Mouse (Mus musculus) liver, embryonic 12.5 days (tissue): ENCODE measurements around the gene Iqca. TPM values are rescaled to one million over a fixed set of nuclear protein-coding genes. Genes with fewer than 3 reads are reported as not detected.

ENCODE experiments used
- ATAC-seq: fragments of 200-750 bp; cut with Nextera tagmentation; 2 replicates; pipeline ENCODE4 v1.8.0; 2017; ENCODE audit warnings: moderate number of reproducible peaks, mild to moderate bottlenecking, moderate library complexity
- H3K27ac ChIP-seq: fragments of 300-500 bp; sonication (generic); 2 replicates; pipeline ENCODE4 v1.5.1; 2016; ENCODE audit warnings: mild to moderate bottlenecking
- H3K27me3 ChIP-seq: fragments of 300-500 bp; sonication (generic); replicated peaks from 2 replicates; pipeline ENCODE4 v1.6.1; 2016; ENCODE audit warnings: mild to moderate bottlenecking, moderate library complexity
- H3K36me3 ChIP-seq: fragments of 300-500 bp; sonication (generic); 2 replicates; pipeline ENCODE4 v1.6.1; 2016; ENCODE audit warnings: mild to moderate bottlenecking, moderate library complexity
- H3K4me1 ChIP-seq: fragments of 300-500 bp; sonication (generic); 2 replicates; pipeline ENCODE4 v1.6.1; 2016
- H3K4me2 ChIP-seq: fragments of 300-500 bp; sonication (generic); 2 replicates; pipeline ENCODE4 v1.6.1; 2016; ENCODE audit warnings: mild to moderate bottlenecking, moderate library complexity
- H3K4me3 ChIP-seq: fragments of 300-500 bp; sonication (generic); 2 replicates; pipeline ENCODE4 v1.5.1; 2016; ENCODE audit warnings: mild to moderate bottlenecking, moderate library complexity
- H3K9ac ChIP-seq: fragments of 300-500 bp; sonication (generic); 2 replicates; pipeline ENCODE4 v1.6.1; 2016; ENCODE audit warnings: mild to moderate bottlenecking, moderate library complexity
- H3K9me3 ChIP-seq: fragments of 300-500 bp; sonication (generic); replicated peaks from 2 replicates; pipeline ENCODE4 v1.6.1; 2016; ENCODE audit warnings: mild to moderate bottlenecking, moderate library complexity
- WGBS: fragments of 180-500 bp; shearing (Covaris S2); methylation state at CpG from one replicate; pipeline ENCODE4 v1.1.7; 2016; ENCODE audit not compliant: insufficient replicate concordance; 5-methylcytosine and 5-hydroxymethylcytosine counted together
- polyA plus RNA-seq: library from polyadenylated mRNA; unstranded; fragments of >200 nt; fragmentation: Nextera tagmentation; extraction: Ambion mirVana; gene quantifications from 2 replicates; pipeline ENCODE4 v1.2.1, GENCODE M21; 2016

The Iqca gene
- polyA plus RNA-seq, 1 experiment from 2014 or later = 0.11 TPM

GRCm38 (mm10) chr1:90088192-90088990 lies 64.8 kb downstream of the Iqca start:
- WGBS = 64% methylated on average over 6 of the region's 6 CpGs
- H3K27me3 ChIP-seq = no peaks in the 10 kb centered on the region
- H3K36me3 ChIP-seq = no peaks in the 10 kb centered on the region
- no peak for ATAC-seq
- H3K4me2 ChIP-seq = no peak overlapping the region
- H3K27ac ChIP-seq = no peak overlapping the region
- H3K4me3 ChIP-seq = no peak overlapping the region
- no peak overlapping the region for H3K9ac ChIP-seq
- H3K4me1 ChIP-seq = no peaks in the 10 kb centered on the region
- no peaks in the 10 kb centered on the region for H3K9me3 ChIP-seq

GRCm38 (mm10) chr1:90086461-90086860 lies 66.7 kb downstream of the Iqca start:
- H3K9me3 ChIP-seq = no peaks in the 10 kb centered on the region
- H3K36me3 ChIP-seq = no peaks in the 10 kb centered on the region
- no peaks in the 10 kb centered on the region for H3K4me1 ChIP-seq
- no peaks in the 10 kb centered on the region for H3K27me3 ChIP-seq
- H3K27ac ChIP-seq = no peak overlapping the region
- no peak overlapping the region for H3K4me3 ChIP-seq
- WGBS = 78% methylated on average over 10 of the region's 10 CpGs
- no peak overlapping the region for H3K4me2 ChIP-seq
- ATAC-seq = no peak
- no peak overlapping the region for H3K9ac ChIP-seq

GRCm38 (mm10) chr1:90085526-90086157 lies 67.6 kb downstream of the Iqca start:
- no peak overlapping the region for H3K9ac ChIP-seq

GRCm38 (mm10) chr1:90076291-90076690 lies 76.9 kb downstream of the Iqca start:
- no peak overlapping the region for H3K4me2 ChIP-seq
- H3K4me3 ChIP-seq = no peak overlapping the region
- no peaks in the 10 kb centered on the region for H3K27me3 ChIP-seq
- H3K36me3 ChIP-seq = no peaks in the 10 kb centered on the region
- 63% methylated on average over 2 of the region's 2 CpGs for WGBS
- H3K27ac ChIP-seq = no peak overlapping the region
- ATAC-seq = no peak
- no peak overlapping the region for H3K9ac ChIP-seq
- no peaks in the 10 kb centered on the region for H3K4me1 ChIP-seq
- no peaks in the 10 kb centered on the region for H3K9me3 ChIP-seq

More at GRCm38 (mm10) chr1:90085526-90086157, 67.6 kb downstream of the Iqca start:
- Histone ChIP-seq H3K27ac (no peak overlapping the region), H3K4me1 (no peaks in the 10 kb centered on the region), H3K4me3 (no peak overlapping the region), H3K27me3 (no peaks in the 10 kb centered on the region), H3K36me3 (no peaks in the 10 kb centered on the region), H3K9me3 (no peaks in the 10 kb centered on the region), H3K4me2 (no peak overlapping the region)
- WGBS = 51% methylated on average over 6 of the region's 6 CpGs
- no peak for ATAC-seq

- no peak overlapping the region for H3K4me3 ChIP-seq
- no peaks in the 10 kb centered on the region for H3K36me3 ChIP-seq
- no peaks in the 10 kb centered on the region for H3K9me3 ChIP-seq
- no peak overlapping the region for H3K4me2 ChIP-seq
- 71% methylated on average over 5 of the region's 5 CpGs for WGBS
- no peaks in the 10 kb centered on the region for H3K4me1 ChIP-seq
- H3K9ac ChIP-seq = no peak overlapping the region
- H3K27me3 ChIP-seq = no peaks in the 10 kb centered on the region
- H3K27ac ChIP-seq = no peak overlapping the region
- ATAC-seq = no peak
Observed at GRCm38 (mm10) chr1:90074779-90075178, 78.4 kb downstream of the Iqca start.

- no peak overlapping the region for H3K27ac ChIP-seq
- no peak for ATAC-seq
- no peak overlapping the region for H3K4me3 ChIP-seq
- H3K27me3 ChIP-seq = no peaks in the 10 kb centered on the region; the same call in 1 of the 2 replicates
- no peaks in the 10 kb centered on the region for H3K4me1 ChIP-seq
- no peak overlapping the region for H3K4me2 ChIP-seq
- H3K9ac ChIP-seq = no peak overlapping the region
- no peaks in the 10 kb centered on the region for H3K36me3 ChIP-seq
- no peaks in the 10 kb centered on the region for H3K9me3 ChIP-seq
- WGBS = 72% methylated on average over 13 of the region's 13 CpGs
Observed at GRCm38 (mm10) chr1:90071812-90072580, 81.2 kb downstream of the Iqca start.

- no peak for ATAC-seq
- WGBS = 20% methylated on average over 7 of the region's 7 CpGs
- H3K9me3 ChIP-seq = no peaks in the 10 kb centered on the region
Observed at GRCm38 (mm10) chr1:90060599-90060998, 92.6 kb downstream of the Iqca start.

GRCm38 (mm10) chr1:90060054-90060453 lies 93.1 kb downstream of the Iqca start:
- WGBS = 47% methylated on average over 3 of the region's 3 CpGs
- Histone ChIP-seq H3K27me3 (no peaks in the 10 kb centered on the region; the same call in 1 of the 2 replicates), H3K4me2 (no peak overlapping the region), H3K36me3 (no peaks in the 10 kb centered on the region), H3K27ac (no peak overlapping the region), H3K4me1 (no peaks in the 10 kb centered on the region), H3K9ac (no peak overlapping the region), H3K9me3 (no peaks in the 10 kb centered on the region), H3K4me3 (no peak overlapping the region)
- ATAC-seq = no peak

More at GRCm38 (mm10) chr1:90060599-90060998, 92.6 kb downstream of the Iqca start:
- Histone ChIP-seq H3K36me3 (no peaks in the 10 kb centered on the region), H3K9ac (no peak overlapping the region), H3K4me3 (no peak overlapping the region), H3K4me2 (no peak overlapping the region), H3K27ac (no peak overlapping the region), H3K4me1 (no peaks in the 10 kb centered on the region), H3K27me3 (no peaks in the 10 kb centered on the region; the same call in 1 of the 2 replicates)

- H3K27me3 ChIP-seq = no peaks in the 10 kb centered on the region; the same call in 1 of the 2 replicates
- no peak overlapping the region for H3K27ac ChIP-seq
- H3K36me3 ChIP-seq = no peaks in the 10 kb centered on the region
- 73% methylated on average over 4 of the region's 4 CpGs for WGBS
- H3K9ac ChIP-seq = no peak overlapping the region
- no peak overlapping the region for H3K4me3 ChIP-seq
- no peak overlapping the region for H3K4me2 ChIP-seq
- H3K9me3 ChIP-seq = no peaks in the 10 kb centered on the region
- no peak for ATAC-seq
- no peaks in the 10 kb centered on the region for H3K4me1 ChIP-seq
Observed at GRCm38 (mm10) chr1:90054991-90055390, 98.2 kb downstream of the Iqca start.

- Histone ChIP-seq H3K9me3 (no peaks in the 10 kb centered on the region), H3K9ac (no peak overlapping the region)
- WGBS = 16% methylated on average over 5 of the region's 5 CpGs
Observed at GRCm38 (mm10) chr1:90051347-90051746, 101.9 kb downstream of the Iqca start.

GRCm38 (mm10) chr1:90050046-90050739 lies 103.0 kb downstream of the Iqca start:
- H3K4me1 ChIP-seq = no peaks in the 10 kb centered on the region
- H3K4me2 ChIP-seq = no peak overlapping the region
- no peak overlapping the region for H3K4me3 ChIP-seq
- H3K27me3 ChIP-seq = no peaks in the 10 kb centered on the region; the same call in 1 of the 2 replicates
- ATAC-seq = no peak
- H3K36me3 ChIP-seq = no peaks in the 10 kb centered on the region
- H3K9me3 ChIP-seq = no peaks in the 10 kb centered on the region
- H3K27ac ChIP-seq = no peak overlapping the region
- H3K9ac ChIP-seq = no peak overlapping the region
- WGBS = 53% methylated on average over 20 of the region's 20 CpGs

More at GRCm38 (mm10) chr1:90051347-90051746, 101.9 kb downstream of the Iqca start:
- Histone ChIP-seq H3K4me1 (no peaks in the 10 kb centered on the region), H3K36me3 (no peaks in the 10 kb centered on the region), H3K27ac (no peak overlapping the region), H3K4me2 (no peak overlapping the region), H3K4me3 (no peak overlapping the region), H3K27me3 (no peaks in the 10 kb centered on the region; the same call in 1 of the 2 replicates)
- no peak for ATAC-seq
